Mouse (Mus musculus) adrenal gland, postnatal 4 days (tissue): ENCODE data around the gene A2ml1. TPM values are rescaled to one million over a fixed set of nuclear protein-coding genes. Genes with fewer than 3 reads are reported as not detected.
"Not testable (repeated sequence)": the region's sequence is repeated elsewhere in the genome, so short reads cannot be mapped to it uniquely, and the experiment has no call there.

Source experiments
- DNase-seq, 2 experiments: peaks; one replicate each; pipeline ENCODE4 v3.0.0; 2021 to 2022; ENCODE audit warnings: low spot score in 2 of 2, mixed read lengths in 2 of 2
- long read RNA-seq, 2 experiments: library from polyadenylated mRNA; stranded (forward); transcript quantifications; one replicate each; pipeline ENCODE4 v2.0.0; 2021
- total RNA-seq, 2 experiments: library from RNA; stranded (reverse); gene quantifications; 2 replicates each; pipeline ENCODE4 v1.2.3; 2021

Gene A2ml1
- 1 to 10 TPM in 1 of 2 experiments, not detected in 1; 1.1 TPM for total RNA-seq
- long read RNA-seq, experiment 1 = 0 reads
- long read RNA-seq, experiment 2 = 0 reads

DNA sequence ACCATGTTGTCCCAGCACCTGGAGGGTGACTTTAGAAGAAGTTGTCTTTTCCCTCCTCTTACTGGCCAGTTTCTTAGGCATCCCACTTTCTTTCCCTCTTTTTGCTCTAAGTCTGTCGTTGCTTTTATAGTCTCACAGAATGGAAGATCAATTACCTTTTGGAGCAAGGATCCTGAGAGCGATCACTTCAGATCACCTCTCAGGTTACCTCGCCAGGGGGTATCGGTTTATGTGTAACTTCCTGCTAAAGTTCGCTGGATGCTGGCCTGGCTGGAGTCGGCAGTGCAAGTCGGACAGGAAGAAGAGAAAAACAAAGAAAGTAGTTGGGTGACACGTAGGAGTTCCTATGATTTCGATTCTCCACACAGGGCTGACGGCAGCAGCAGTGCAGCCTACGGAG lies at the start of gene A2ml1:
A2ml1 (minus strand) TSS at position 101 of the 400 bp plus-strand sequence.
- DNase-seq = no peak

- peak in 1 of 2 experiments; percentile 12 for DNase-seq
Measured at GRCm38 (mm10) chr6:128629771-128630739, 48.6 kb upstream of the A2ml1 start.

GRCm38 (mm10) chr6:128625246-128625645 lies 43.8 kb upstream of the A2ml1 start:
- not testable (repeated sequence) for DNase-seq

GRCm38 (mm10) chr6:128624425-128624824 lies 43.0 kb upstream of the A2ml1 start:
- DNase-seq = no peak

GRCm38 (mm10) chr6:128623433-128623832 lies 42.0 kb upstream of the A2ml1 start, which contains the start of gene Klrb1a:
Gene Klrb1a, minus strand, starts transcription at chr6:128623533.
- DNase-seq = not testable (repeated sequence)

DNA sequence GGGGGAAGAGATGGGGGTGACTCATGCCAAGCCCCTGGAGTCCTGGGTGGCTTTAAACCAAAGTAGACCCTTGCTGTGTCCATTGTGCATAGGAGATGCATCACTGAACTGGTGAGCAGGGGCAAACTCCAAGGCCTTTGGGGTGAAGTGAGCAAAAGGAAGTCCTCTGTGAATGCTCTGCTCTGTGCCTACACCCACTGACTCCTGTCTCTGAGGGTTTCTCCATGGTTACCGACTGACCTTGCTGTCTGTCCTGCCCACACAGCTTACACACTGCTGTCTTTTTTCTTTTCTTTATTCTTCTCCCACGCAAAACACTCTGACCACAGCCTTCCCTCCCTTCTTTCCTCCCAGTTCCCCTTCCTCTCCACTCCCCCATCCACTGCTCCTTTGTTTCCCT lies 41.3 kb upstream of the A2ml1 start:
- DNase-seq = no peak

GRCm38 (mm10) chr6:128606350-128606749 lies 24.9 kb upstream of the A2ml1 start:
- DNase-seq = no peak

- DNase-seq = no peak
Measured at GRCm38 (mm10) chr6:128604512-128604911, 23.1 kb upstream of the A2ml1 start.

- no peak for DNase-seq
Measured at GRCm38 (mm10) chr6:128602463-128603201, 21.2 kb upstream of the A2ml1 start.

DNA sequence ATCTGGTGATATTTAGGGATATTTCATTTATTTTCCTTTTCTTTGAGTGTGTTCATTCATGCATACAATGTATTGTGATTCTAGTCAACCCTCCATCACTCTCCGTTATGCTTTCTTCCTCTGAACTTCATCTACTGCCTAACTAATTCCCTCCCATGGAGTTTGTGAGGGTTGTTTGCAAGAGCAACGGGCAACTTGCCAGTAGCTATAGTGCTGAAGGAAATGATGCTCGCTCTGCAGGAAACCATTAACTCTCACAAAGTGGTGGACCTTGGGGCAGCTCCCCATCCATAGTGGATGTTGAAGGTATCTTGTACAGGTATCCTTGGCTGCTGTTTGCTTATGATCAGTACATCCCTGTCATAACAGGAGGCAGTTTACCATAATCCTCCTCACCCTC lies 20.6 kb upstream of the A2ml1 start:
- no peak for DNase-seq

GRCm38 (mm10) chr6:128599555-128599954 lies 18.1 kb upstream of the A2ml1 start:
- no peak for DNase-seq

GRCm38 (mm10) chr6:128598256-128599047 lies 17.0 kb upstream of the A2ml1 start:
- DNase-seq = no peak

- DNase-seq = peak in 1 of 2 experiments; percentile 32
Measured at GRCm38 (mm10) chr6:128597121-128597522, 15.7 kb upstream of the A2ml1 start.

- DNase-seq = no peak
Measured at GRCm38 (mm10) chr6:128594651-128595050, 13.2 kb upstream of the A2ml1 start.

- DNase-seq = no peak
Measured at GRCm38 (mm10) chr6:128589426-128589825, 8.0 kb upstream of the A2ml1 start.

DNA sequence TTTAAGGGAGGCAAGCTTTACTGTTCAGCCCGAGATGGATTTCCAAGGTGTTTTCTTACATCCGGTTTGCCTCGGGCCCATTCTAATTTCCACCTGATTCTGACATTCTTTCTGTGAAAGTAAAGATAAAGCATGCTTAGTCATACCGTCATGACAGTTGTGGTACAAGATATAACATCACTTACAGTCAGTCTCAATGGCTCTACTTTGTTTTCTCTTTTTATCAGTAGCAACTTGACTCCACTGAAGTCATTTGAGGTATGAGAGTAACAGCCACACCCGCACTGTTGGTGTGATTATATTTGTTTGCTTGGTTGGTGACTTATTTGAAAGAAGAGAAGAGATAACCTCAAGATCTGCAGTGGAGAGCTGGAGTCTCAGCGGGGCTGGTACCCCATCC lies 6.2 kb upstream of the A2ml1 start:
- DNase-seq = no peak

- DNase-seq = no peak
Measured at GRCm38 (mm10) chr6:128585642-128586245, 4.3 kb upstream of the A2ml1 start.

GRCm38 (mm10) chr6:128584070-128584660 lies 2.8 kb upstream of the A2ml1 start:
- DNase-seq = no peak

- no peak for DNase-seq
Measured at GRCm38 (mm10) chr6:128577301-128577700, 4.1 kb downstream of the A2ml1 start.

- no peak for DNase-seq
Measured at GRCm38 (mm10) chr6:128566589-128566988, 14.8 kb downstream of the A2ml1 start.
